Mouse (Mus musculus): ENCODE results near the gene Fibcd1. TPM values are rescaled to one million over a fixed set of nuclear protein-coding genes. Genes with fewer than 3 reads are reported as not detected.

Gene Fibcd1
- polyA plus RNA-seq (2015; fragmentation: Nextera tagmentation; extraction: Ambion mirVana) = not detected in 2 replicates

DNA sequence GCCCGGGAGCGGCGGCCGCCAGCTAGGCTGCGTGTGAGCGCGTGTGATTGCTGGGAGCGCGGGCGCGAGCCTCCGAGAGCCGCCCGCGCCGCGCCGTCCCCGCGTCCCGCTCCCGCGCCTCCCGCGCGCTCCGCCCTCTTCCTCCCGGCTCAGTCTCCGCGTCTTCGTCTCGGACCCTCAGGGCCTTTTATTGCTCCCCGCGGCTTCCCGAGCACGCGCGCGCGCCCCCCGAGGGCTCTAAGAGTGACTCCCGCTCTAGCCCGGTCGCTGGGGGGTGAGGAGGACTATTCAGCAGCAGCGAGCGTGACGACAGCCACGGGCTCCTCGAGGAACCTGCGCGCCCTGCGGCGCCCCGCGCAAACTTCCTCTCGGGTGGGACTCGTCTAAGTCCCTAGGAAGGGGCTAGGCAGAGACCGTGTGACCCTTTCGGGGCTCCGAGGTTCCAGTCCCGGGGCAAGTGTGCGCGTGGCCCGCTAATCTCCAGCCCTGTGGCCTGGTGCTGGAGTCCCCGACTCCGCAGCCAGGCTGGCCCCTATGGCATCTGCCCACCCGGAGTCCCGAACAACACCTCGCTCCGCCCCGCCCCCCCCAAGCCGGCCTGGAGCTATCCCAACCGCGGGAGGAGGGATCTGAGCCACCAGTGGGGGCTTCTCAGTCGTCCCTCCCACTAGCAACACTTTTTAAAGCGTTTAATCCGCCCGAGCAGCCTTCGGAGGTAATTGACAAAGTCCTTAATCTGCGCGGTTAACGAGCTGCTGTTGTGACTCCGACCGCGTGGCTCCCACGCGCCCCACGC is at the start of gene Fibcd1:
Gene Fibcd1, minus strand, starts transcription at position 110 of the 796 bp plus-strand sequence.

DNA sequence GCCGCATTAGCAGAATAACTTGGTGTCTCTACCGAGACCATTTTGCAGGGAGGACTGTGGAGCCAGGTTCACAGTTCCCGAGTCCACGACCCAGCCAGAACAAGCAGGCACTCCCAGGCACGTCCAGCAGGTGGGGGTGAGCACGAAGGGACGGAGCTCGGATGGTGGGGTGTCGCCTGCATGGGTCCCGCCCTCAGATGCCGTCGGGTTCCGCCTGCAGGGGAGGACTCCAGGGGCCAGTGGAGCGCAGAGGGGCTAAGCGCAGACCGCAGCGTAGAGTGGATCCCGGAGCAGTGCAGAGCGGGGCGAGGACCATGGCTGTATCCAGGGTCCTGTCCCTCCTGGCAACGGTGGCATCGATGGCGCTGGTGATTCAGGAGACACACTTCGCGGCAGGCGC is 41.2 kb upstream of the Fibcd1 start, which contains the start of gene Lamc3:
Gene Lamc3, plus strand, starts transcription at position 262 of the 400 bp plus-strand sequence.

DNA sequence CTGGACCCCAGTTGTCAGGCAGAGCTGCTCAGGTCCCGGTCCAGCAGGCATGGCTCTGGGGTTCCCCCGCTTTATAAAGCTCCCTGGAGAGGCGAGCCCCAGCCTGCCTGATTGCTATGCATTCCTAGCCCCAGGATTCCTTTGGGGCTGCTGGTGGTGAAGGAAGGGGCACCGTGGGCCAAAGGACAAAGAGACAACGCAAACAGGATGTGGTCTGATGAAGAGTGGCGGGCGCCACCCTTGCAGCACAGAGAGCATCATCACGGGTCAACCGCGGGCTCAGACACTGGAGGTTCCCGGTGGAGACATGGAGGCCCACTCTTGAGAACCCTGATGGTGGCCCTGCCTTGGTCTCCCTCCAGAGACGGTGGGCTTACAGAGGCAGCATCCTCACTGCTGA is 35.4 kb downstream of the Fibcd1 start, which contains the start of gene Qrfp:
Gene Qrfp, minus strand, starts transcription at position 137 of the 400 bp plus-strand sequence.

Other genes with a start within 250 kb of the Fibcd1 start
- gene Prdm12, start 206.0 kb downstream of the Fibcd1 start, polyA plus RNA-seq (2015; fragmentation: Nextera tagmentation; extraction: Ambion mirVana) = not detected in 2 replicates
- 39.8 and 45.8 TPM in 2 replicates for gene Exosc2, start 175.3 kb downstream of the Fibcd1 start, polyA plus RNA-seq (2015; fragmentation: Nextera tagmentation; extraction: Ambion mirVana)
- 10.2 and 11.6 TPM in 2 replicates for gene Abl1, start 157.6 kb downstream of the Fibcd1 start, polyA plus RNA-seq (2015; fragmentation: Nextera tagmentation; extraction: Ambion mirVana)
- gene Qrfp, start 35.4 kb downstream of the Fibcd1 start, polyA plus RNA-seq (2015; fragmentation: Nextera tagmentation; extraction: Ambion mirVana) = 0.25 and 0.36 TPM in 2 replicates
- gene Lamc3, start 41.3 kb upstream of the Fibcd1 start, polyA plus RNA-seq (2015; fragmentation: Nextera tagmentation; extraction: Ambion mirVana) = 0.34 and 0.39 TPM in 2 replicates
- 1.6 and 2.7 TPM in 2 replicates for gene Aif1l, start 104.1 kb upstream of the Fibcd1 start, polyA plus RNA-seq (2015; fragmentation: Nextera tagmentation; extraction: Ambion mirVana)
- gene Nup214, start 128.4 kb upstream of the Fibcd1 start, polyA plus RNA-seq (2015; fragmentation: Nextera tagmentation; extraction: Ambion mirVana) = 74.7 and 75.1 TPM in 2 replicates
- 9.4 and 9.9 TPM in 2 replicates for gene Fam78a, start 238.9 kb upstream of the Fibcd1 start, polyA plus RNA-seq (2015; fragmentation: Nextera tagmentation; extraction: Ambion mirVana)
- 1.0 and 1.6 TPM in 2 replicates for gene Plpp7, start 249.5 kb upstream of the Fibcd1 start, polyA plus RNA-seq (2015; fragmentation: Nextera tagmentation; extraction: Ambion mirVana)